Mouse (Mus musculus) stomach, postnatal 0 days (tissue): ENCODE results near the gene Cnga1.

ENCODE experiments used
- CTCF ChIP-seq: IDR thresholded peaks from 2 replicates; pipeline ENCODE4 v1.5.1; 2016; ENCODE audit warnings: antibody characterized with exemption, low read depth, mild to moderate bottlenecking, moderate library complexity
- EP300 ChIP-seq: optimal IDR thresholded peaks from 2 replicates; pipeline ENCODE3; 2016; ENCODE audit warnings: antibody characterized with exemption

DNA sequence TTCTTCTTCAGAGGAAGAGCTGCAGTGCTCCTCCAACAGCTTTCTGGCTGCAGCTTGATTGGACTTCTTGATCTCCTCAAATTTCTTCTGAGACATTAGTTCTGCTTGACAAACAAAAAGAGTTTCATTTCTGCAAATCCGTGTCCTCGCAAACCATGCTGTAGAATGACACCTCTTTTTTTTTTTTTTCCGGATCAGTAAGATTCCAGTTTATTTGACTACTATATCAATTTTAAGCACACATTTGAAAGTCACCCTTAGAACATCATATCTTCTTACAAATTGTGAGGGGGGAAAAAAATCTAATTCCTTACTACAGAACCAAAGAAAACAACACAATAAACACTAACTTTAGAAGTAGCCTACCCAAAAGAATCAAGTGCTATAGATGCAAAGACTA lies 87.8 kb downstream of the Cnga1 start:
- TF ChIP-seq CTCF = no peak
- TF ChIP-seq EP300 = no peak
